Mouse (Mus musculus) ovary, postnatal 10 days (tissue): ENCODE measurements around the gene Zfp800.

Source experiments
- DNase-seq: peaks from one replicate; pipeline ENCODE4 v3.0.0; 2022; ENCODE audit warnings: low spot score

Zfp800 gene

GRCm38 (mm10) chr6:28203454-28203853 lies 194.4 kb downstream of the Zfp800 start:
- DNase-seq, result no peak

GRCm38 (mm10) chr6:28202833-28203232 lies 195.0 kb downstream of the Zfp800 start:
- no peak for DNase-seq

GRCm38 (mm10) chr6:28193901-28194300 lies 203.9 kb downstream of the Zfp800 start:
- DNase-seq, result no peak

- DNase-seq, result no peak
Measured at GRCm38 (mm10) chr6:28191935-28192334, 205.9 kb downstream of the Zfp800 start.
